Mouse (Mus musculus): Measurements from ENCODE around the gene Plek2.

- TF ChIP-seq CTCF (IDR thresholded peaks at IDR 0.05; ENCODE audit: control insufficient read depth, insufficient read depth, low read length), result no peak
- TF ChIP-seq POLR2A (IDR thresholded peaks at IDR 0.05; ENCODE audit: borderline replicate concordance, control insufficient read depth, low read depth, low read length), result no peak
Measured at GRCm38 (mm10) chr12:78923539-78924189, 16.9 kb upstream of the Plek2 start.

Data from bone marrow, adult 2 months (tissue).